Mouse (Mus musculus) olfactory bulb, adult 2 months (tissue): ENCODE results near the gene Daam1. TPM values are rescaled to one million over a fixed set of nuclear protein-coding genes. Genes with fewer than 3 reads are reported as not detected.

Source experiments
- H3K27ac ChIP-seq: fragments of 200-500 bp; 2 replicates; pipeline ENCODE4 v1.5.1; 2012; ENCODE audit warnings: low read depth, low read length; ENCODE audit not compliant: insufficient read depth
- H3K4me1 ChIP-seq: fragments of 200-500 bp; 2 replicates; pipeline ENCODE4 v1.6.1; 2012; ENCODE audit warnings: low read length; ENCODE audit not compliant: control insufficient read depth, insufficient read depth
- H3K4me3 ChIP-seq: fragments of 200-500 bp; 2 replicates; pipeline ENCODE4 v1.5.1; 2012; ENCODE audit warnings: mild to moderate bottlenecking, low read depth, low read length, moderate library complexity; ENCODE audit not compliant: insufficient read depth
- CTCF ChIP-seq: fragments of 200-500 bp; IDR thresholded peaks from 2 replicates; pipeline ENCODE4 v1.5.1; 2012; ENCODE audit warnings: low read depth, mild to moderate bottlenecking, low read length, moderate library complexity; ENCODE audit not compliant: insufficient read depth
- POLR2A ChIP-seq: fragments of 200-500 bp; IDR thresholded peaks from 2 replicates; pipeline ENCODE4 v1.6.1; 2012; ENCODE audit warnings: mild to moderate bottlenecking, low read depth, low read length, moderate library complexity; ENCODE audit not compliant: insufficient read depth
- WGBS: fragments of 180-500 bp; shearing (Covaris S2); methylation state at CpG from one replicate; pipeline ENCODE4 v1.1.7; 2018; 5-methylcytosine and 5-hydroxymethylcytosine counted together
- polyA plus RNA-seq: library from polyadenylated mRNA; stranded (reverse); fragments of >200 nt; gene quantifications from 2 replicates; pipeline ENCODE4 v1.2.4, GENCODE M21; 2012; ENCODE audit warnings: low replicate concordance; ENCODE audit not compliant: missing spikeins, insufficient read depth, insufficient read length

The Daam1 gene
- polyA plus RNA-seq, 1 experiment = not detected

DNA sequence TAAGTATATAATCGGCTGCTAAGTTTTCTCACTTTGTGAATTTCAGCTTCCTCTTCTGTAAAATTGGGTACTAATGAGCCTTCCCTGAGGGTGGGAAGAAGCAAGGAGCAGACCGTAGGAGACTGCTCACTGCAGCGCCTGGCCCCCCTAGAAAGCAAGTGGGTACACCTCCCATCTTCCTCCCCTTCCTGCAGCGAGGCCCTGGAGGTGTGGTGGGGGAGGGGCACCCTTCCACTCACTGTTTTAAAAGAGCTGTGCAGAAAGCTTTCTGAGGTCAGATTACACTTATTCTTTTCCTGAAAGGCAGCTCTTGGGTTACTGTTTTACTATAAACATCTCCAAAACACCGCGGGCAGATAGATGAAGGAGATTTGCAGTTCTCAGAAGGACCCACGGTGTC lies 34.4 kb upstream of the Daam1 start:
- 7% methylated on average over 7 of the region's 7 CpGs for WGBS
- H3K4me1 ChIP-seq = peaks cover 3% of the 10 kb centered on the region; the same call in 1 of the 2 replicates
- no peak for TF ChIP-seq CTCF
- no peak for TF ChIP-seq POLR2A
- no peak overlapping the region for H3K4me3 ChIP-seq
- no peak overlapping the region for H3K27ac ChIP-seq

DNA sequence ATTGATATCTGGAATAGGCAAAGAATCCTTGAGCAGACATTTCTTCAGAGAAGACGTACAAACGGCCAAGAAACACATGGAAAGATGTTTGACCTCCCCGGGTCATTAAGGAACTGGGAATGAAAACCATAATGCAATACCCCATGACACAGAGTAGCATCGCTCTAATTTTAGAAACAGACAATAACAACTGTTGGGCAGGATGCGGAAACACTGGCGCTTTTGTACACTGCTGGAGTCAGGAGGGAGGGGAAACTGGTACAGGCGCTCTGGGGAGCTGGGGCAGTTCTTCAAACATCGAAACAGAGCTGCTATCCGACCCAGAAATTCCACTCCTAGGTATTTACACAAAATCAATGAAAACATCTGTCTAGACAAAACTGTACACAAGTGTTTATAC lies 23.6 kb upstream of the Daam1 start:
- Histone ChIP-seq H3K4me3 (no peak overlapping the region), H3K27ac (no peak overlapping the region), H3K4me1 (no peaks in the 10 kb centered on the region)
- 52% methylated on average over 9 of the region's 9 CpGs for WGBS
- TF ChIP-seq POLR2A = no peak
- TF ChIP-seq CTCF = no peak

DNA sequence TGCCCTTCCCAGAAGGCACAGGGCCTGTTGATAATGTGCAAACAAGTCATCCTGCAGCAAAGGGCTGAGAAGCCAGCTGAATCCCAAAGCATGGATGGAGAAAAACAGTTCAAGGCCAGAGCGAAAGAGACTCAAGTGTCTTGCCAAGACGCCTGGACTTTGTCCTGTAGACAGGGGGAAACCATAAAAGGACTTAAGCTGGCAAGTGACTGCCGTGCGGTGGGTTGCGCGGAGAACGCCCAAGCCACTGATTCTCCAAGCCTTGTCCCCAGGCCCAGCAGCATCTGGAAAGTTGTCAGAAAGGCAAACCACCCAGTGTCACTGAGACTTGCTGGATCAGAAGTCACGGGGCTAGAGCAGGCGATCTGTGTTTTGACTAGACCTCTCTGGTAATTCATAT lies 22.2 kb upstream of the Daam1 start:
- Histone ChIP-seq H3K4me1 (no peaks in the 10 kb centered on the region), H3K27ac (no peak overlapping the region), H3K4me3 (no peak overlapping the region)
- no peak for TF ChIP-seq CTCF
- TF ChIP-seq POLR2A = no peak
- WGBS = 94% methylated on average over 9 of the region's 9 CpGs

DNA sequence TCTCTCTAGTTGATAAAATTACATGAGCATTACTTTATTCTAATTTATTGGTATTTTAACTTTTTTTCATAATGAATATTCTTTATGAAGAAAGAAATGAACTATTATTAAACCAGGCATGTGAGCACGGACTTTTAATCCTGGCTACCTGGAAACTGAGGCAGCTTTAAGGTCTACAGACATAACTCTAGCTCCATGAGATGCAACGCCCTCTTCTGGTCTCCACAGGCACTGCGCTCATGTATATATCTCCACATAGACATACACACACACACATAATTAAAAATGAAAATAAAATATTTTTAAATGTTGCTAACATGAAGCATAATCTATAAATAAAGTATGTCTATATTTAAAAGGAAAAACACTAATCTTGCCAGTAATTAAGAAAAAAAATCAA lies 21.3 kb upstream of the Daam1 start:
- H3K27ac ChIP-seq = no peak overlapping the region
- WGBS = 94% methylated on average over 3 of the region's 3 CpGs
- H3K4me3 ChIP-seq = no peak overlapping the region
- TF ChIP-seq POLR2A = no peak
- no peak for TF ChIP-seq CTCF
- no peaks in the 10 kb centered on the region for H3K4me1 ChIP-seq

DNA sequence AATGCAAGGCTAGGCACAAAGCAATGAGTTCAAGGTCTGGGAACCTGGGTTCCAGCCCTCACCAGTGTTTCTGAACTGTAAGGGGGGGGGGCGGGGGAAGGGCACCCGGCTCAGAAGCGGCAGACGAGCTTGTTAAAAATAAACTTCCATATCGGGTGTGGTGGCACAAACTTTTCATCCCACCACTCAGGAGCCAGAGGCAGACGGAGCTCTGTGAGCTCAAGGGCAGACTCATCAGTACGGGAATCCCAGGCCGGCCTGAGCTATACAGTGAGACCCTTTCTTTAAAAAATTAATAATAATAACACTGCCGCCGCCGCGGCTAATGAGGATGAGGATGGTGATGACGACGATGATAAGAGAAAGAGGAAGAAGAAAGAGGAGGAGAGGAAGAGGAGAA lies 18.3 kb upstream of the Daam1 start:
- WGBS = 91% methylated on average over 14 of the region's 14 CpGs
- no peaks in the 10 kb centered on the region for H3K4me1 ChIP-seq
- TF ChIP-seq CTCF (no peak), POLR2A (no peak)
- H3K4me3 ChIP-seq = no peak overlapping the region
- no peak overlapping the region for H3K27ac ChIP-seq

DNA sequence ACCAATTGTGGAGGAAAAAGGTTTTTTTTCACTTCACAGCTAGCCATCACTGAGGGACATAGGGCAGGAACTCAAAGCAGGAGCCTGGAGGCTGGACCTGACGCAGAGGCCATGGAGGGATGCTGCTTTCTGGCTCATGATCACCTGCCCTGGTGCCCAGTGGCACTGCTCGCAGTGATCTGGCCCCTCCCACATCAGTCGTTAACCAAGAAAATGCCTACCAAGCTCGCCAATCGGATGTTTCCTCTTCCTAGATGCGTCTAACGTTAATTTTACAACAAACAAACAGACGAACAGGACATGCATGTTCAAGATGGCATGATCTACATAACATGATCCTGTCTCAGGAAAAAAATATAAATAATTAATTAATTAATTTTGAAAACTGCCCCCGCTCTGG lies 17.6 kb upstream of the Daam1 start:
- H3K27ac ChIP-seq = no peak overlapping the region
- WGBS = 88% methylated on average over 9 of the region's 9 CpGs
- TF ChIP-seq POLR2A = no peak
- TF ChIP-seq CTCF = no peak
- no peak overlapping the region for H3K4me3 ChIP-seq
- no peaks in the 10 kb centered on the region for H3K4me1 ChIP-seq

DNA sequence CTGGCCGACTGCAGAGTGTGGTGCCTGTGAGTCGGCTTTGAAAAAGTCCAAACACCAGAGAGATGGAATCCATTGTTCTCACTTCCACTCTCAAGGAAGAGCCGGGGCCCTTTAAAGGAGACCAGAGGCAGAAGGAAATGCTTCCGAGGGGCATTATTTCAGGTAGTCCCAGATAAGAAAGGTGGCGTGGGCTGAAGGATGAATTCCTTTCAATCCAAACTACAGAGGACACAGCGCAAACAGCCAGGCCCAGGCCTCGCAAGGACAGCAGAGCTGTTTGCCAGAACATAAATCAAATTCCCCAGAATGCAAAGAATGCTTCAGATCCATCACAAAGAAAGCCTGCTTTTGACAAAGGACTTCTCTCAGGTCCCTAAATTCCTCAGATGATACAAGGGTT lies 17.1 kb upstream of the Daam1 start:
- 73% methylated on average over 7 of the region's 7 CpGs for WGBS
- Histone ChIP-seq H3K4me3 (no peak overlapping the region), H3K27ac (no peak overlapping the region), H3K4me1 (no peaks in the 10 kb centered on the region)
- no peak for TF ChIP-seq CTCF
- TF ChIP-seq POLR2A = no peak

DNA sequence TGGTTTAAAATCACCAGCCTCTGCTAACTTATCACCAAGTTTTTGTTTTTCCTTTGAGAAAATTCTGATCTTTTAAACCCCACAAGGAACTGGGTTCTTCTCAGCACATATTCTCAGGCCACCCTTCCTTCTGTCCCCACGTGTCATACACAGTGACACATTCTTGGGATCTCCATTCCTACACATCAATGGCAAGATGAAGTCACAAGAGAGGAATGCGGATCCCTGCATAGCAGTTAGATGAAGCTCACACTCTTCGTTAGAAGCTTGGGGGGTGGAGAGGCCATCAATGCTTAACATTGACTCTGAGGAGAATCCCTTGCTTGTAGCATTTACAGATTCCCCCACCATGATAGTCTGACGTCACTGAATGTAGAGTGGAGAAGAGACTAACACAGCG lies 10.8 kb upstream of the Daam1 start:
- TF ChIP-seq CTCF (no peak), POLR2A (no peak)
- 83% methylated on average over 5 of the region's 5 CpGs for WGBS
- no peak overlapping the region for H3K27ac ChIP-seq
- no peaks in the 10 kb centered on the region for H3K4me1 ChIP-seq
- no peak overlapping the region for H3K4me3 ChIP-seq

DNA sequence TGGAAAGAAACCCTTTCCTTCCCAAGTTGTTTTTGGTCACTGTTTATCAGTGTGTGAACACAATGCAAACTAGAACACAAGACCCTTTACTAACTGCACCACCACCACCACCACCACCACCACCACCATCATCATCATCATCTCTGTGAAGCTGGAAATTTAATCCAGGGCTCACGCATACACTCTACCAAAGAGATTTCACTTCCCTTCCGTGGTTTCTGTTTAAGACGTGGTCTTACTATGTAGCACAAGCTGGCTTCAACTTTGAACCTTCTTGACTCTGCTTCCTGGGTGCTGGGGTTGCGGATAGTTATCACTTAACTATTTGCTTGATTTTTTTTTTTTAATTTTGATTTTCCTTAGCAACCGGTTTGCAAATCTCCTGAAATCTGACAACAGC lies 9.6 kb upstream of the Daam1 start:
- Histone ChIP-seq H3K4me1 (no peaks in the 10 kb centered on the region), H3K27ac (no peak overlapping the region), H3K4me3 (no peak overlapping the region)
- 92% methylated on average over 5 of the region's 5 CpGs for WGBS
- TF ChIP-seq CTCF (no peak), POLR2A (no peak)

DNA sequence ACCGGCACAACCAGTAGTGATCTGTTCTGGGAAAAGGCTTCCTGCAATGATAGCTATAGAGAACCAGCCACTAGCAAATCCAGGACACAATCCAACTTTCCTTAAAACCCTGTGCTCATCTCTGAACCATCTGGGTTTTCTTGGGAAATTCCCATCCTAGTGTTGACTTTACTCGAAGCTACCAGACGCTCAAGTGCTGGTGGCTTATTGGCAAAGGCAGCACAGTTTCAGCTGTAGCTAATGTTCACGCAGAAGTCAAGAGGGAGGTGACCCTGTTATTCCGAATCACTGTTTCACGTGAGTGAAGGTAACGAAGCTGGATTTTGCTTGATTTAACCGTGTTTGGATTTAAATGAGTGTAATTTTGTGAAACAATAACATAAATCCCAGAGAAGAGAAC lies 9.1 kb upstream of the Daam1 start:
- TF ChIP-seq CTCF = no peak
- no peak for TF ChIP-seq POLR2A
- WGBS = 80% methylated on average over 8 of the region's 8 CpGs
- Histone ChIP-seq H3K27ac (no peak overlapping the region), H3K4me1 (no peaks in the 10 kb centered on the region), H3K4me3 (no peak overlapping the region)

DNA sequence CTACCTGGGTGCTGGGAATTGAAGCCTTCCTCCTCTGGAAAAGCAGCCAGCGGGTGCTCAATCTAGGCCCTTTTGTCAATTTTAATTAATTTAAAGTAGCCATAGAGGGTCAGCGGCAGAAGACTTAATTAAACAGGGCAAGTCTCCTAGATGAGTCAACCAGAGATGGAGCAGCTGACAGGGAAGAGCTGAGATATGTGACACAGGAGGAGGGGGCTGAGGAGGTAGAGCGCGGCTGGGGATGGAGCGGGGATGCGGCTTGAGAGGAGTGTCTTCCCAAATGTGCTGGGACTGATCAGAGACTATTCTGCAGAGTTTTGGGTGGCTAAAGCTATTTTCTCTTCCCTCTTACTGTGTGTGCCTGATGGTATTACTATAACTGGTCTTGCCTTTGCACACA lies 6.0 kb upstream of the Daam1 start:
- no peak overlapping the region for H3K4me3 ChIP-seq
- TF ChIP-seq POLR2A (no peak), CTCF (no peak)
- H3K27ac ChIP-seq = no peak overlapping the region
- WGBS = 84% methylated on average over 6 of the region's 6 CpGs
- H3K4me1 ChIP-seq = no peaks in the 10 kb centered on the region
